Mouse (Mus musculus): Measurements from ENCODE around the gene Cacng2.

DNA sequence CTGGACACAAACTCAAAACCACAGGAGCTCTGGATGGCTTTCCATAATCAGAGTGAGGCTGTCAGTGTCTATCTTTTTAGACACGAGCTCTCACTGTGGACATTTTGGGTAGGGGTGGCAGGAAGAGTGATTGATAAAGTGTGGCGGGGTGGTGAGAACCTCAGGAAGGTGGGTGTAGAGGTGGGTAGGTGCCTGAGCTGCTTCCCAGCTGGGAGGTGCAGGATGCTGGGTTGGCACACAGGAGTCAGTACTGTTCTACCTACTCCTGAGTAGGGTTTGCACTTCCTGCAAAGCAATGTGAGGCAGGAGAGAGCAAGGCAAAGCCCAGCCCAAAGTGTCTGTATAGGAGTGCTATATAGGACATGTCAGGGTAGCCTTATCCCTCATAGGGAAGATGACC is 69.9 kb downstream of the Cacng2 start:
- TF ChIP-seq CTCF (IDR thresholded peaks at IDR 0.05; ENCODE audit: control insufficient read depth, insufficient read depth, insufficient read length) (no peak), MAX (IDR thresholded peaks at IDR 0.05) (no peak), FOSL1 (IDR thresholded peaks at IDR 0.05; ENCODE audit: insufficient read depth, low read length, poor library complexity, severe bottlenecking) (no peak), MYOG (IDR thresholded peaks at IDR 0.05; ENCODE audit: control insufficient read depth, extremely low read depth, insufficient read length) (no peak), MYOD1 (IDR thresholded peaks at IDR 0.05; ENCODE audit: control insufficient read depth, insufficient read length, low read depth) (no peak), USF1 (IDR thresholded peaks at IDR 0.05; ENCODE audit: low read depth) (no peak)

Data from C2C12 (cell line).